Mouse (Mus musculus) forebrain, embryonic 11.5 days (tissue): ENCODE measurements around the gene Cmtm7. TPM values are rescaled to one million over a fixed set of nuclear protein-coding genes. Genes with fewer than 3 reads are reported as not detected.

Source experiments
- ATAC-seq: fragments of 200-750 bp; cut with Nextera tagmentation; replicated peaks from 2 replicates; pipeline ENCODE4 v1.8.0; 2017; ENCODE audit warnings: moderate TSS enrichment; ENCODE audit not compliant: low FRiP score
- DNase-seq: peaks from one replicate; pipeline ENCODE4 v3.0.0-alpha.2; 2017; ENCODE audit warnings: low spot score
- H3K27ac ChIP-seq: fragments of 300-500 bp; sonication (generic); 2 replicates; pipeline ENCODE4 v1.5.1; 2014; ENCODE audit warnings: low read depth, low read length
- H3K27me3 ChIP-seq: fragments of 300-500 bp; sonication (generic); 2 replicates; pipeline ENCODE4 v1.6.1; 2014; ENCODE audit warnings: mild to moderate bottlenecking, low read length, mixed read lengths; ENCODE audit not compliant: control insufficient read depth, insufficient read depth
- H3K36me3 ChIP-seq: fragments of 300-500 bp; sonication (generic); 2 replicates; pipeline ENCODE4 v1.6.1; 2014; ENCODE audit warnings: mild to moderate bottlenecking, low read length, moderate library complexity, mixed read lengths; ENCODE audit not compliant: control insufficient read depth, insufficient read depth
- H3K4me1 ChIP-seq: fragments of 300-500 bp; sonication (generic); replicated peaks from 2 replicates; pipeline ENCODE4 v1.6.1; 2014; ENCODE audit warnings: low read length, mixed read lengths; ENCODE audit not compliant: control insufficient read depth, insufficient read depth
- H3K4me2 ChIP-seq: fragments of 300-500 bp; sonication (generic); 2 replicates; pipeline ENCODE4 v1.6.1; 2014; ENCODE audit warnings: low read depth, mild to moderate bottlenecking, low read length, moderate library complexity, mixed read lengths; ENCODE audit not compliant: severe bottlenecking
- H3K4me3 ChIP-seq: fragments of 300-500 bp; sonication (generic); 2 replicates; pipeline ENCODE4 v1.5.1; 2014; ENCODE audit warnings: low read depth, low read length
- H3K9ac ChIP-seq: fragments of 300-500 bp; sonication (generic); 2 replicates; pipeline ENCODE4 v1.6.1; 2014; ENCODE audit warnings: low read length
- H3K9me3 ChIP-seq: fragments of 300-500 bp; sonication (generic); 2 replicates; pipeline ENCODE4 v1.6.1; 2016; ENCODE audit warnings: low read length, mixed read lengths; ENCODE audit not compliant: control insufficient read depth
- WGBS: fragments of 180-500 bp; shearing (Covaris S2); extraction: QIAGEN DNeasy Blood & Tissue Kit; methylation state at CpG from one replicate; pipeline ENCODE4 v1.1.7; 2014; 5-methylcytosine and 5-hydroxymethylcytosine counted together
- polyA plus RNA-seq: library from polyadenylated mRNA; unstranded; fragments of >200 nt; fragmentation: Nextera tagmentation; extraction: Ambion mirVana; gene quantifications from 2 replicates; pipeline ENCODE4 v1.2.1, GENCODE M21; 2014

Cmtm7 gene
- polyA plus RNA-seq, 1 experiment from 2014 or later, result 50.6 TPM

DNA sequence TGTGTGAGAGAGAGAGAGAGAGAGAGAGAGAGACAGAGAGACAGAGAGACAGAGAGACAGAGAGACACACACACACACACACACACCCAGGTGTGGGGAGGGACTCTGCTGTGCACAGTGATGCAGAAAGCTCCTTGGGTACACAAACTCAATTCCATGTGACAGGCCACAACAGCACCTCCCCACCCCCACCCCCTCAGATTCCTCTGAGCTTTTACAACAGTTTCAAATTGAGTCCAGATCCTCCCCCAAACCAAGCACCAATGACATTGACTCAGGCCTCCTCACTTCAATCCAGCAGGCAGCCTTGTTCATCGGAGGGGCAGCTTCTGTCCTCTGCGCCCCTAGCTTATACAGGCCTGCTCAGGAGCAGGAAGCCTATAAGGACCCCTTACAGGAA lies 14.1 kb downstream of the Cmtm7 start:
- ATAC-seq (no peak), DNase-seq (no peak)
- 70% methylated on average over 2 of the region's 2 CpGs for WGBS
- H3K9ac ChIP-seq, result no peak overlapping the region
- no peak overlapping the region for H3K4me3 ChIP-seq
- no peaks in the 10 kb centered on the region; the same call in 1 of the 2 replicates for H3K4me1 ChIP-seq
- no peaks in the 10 kb centered on the region for H3K27me3 ChIP-seq
- H3K27ac ChIP-seq, result no peak overlapping the region
- no peaks in the 10 kb centered on the region; the same call in 1 of the 2 replicates for H3K36me3 ChIP-seq
- no peak overlapping the region for H3K4me2 ChIP-seq
- no peaks in the 10 kb centered on the region; the same call in 1 of the 2 replicates for H3K9me3 ChIP-seq

GRCm38 (mm10) chr9:114767030-114767429 lies 14.6 kb downstream of the Cmtm7 start:
- ATAC-seq, result no peak
- no peak overlapping the region for H3K4me3 ChIP-seq

DNA sequence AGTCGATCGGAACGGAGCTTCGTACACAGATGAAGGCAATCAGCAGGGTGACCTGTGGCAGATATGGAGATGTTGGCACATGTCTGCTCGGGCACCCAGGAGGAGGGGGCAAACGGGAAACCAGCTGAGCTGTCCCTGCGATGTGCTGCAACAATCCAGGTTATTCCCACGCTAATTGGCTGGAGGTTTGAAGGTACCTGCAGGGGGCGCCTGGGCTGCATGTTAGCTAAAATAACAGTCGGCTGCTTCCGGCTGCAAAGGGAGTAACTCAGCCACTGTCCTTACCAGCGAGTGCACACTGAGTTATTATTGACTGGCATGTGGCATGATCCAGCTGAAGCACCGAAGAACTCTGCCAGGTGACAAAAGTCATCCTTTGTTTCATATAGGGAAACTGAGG lies 18.3 kb downstream of the Cmtm7 start:
- no peak overlapping the region for H3K27ac ChIP-seq
- no peak overlapping the region for H3K4me2 ChIP-seq
- peak; percentile 71 for DNase-seq
- ATAC-seq, result no peak
- H3K4me1 ChIP-seq, result no peaks in the 10 kb centered on the region; the same call in 1 of the 2 replicates
- H3K27me3 ChIP-seq, result no peaks in the 10 kb centered on the region
- no peaks in the 10 kb centered on the region for H3K36me3 ChIP-seq
- H3K9me3 ChIP-seq, result no peaks in the 10 kb centered on the region; the same call in 1 of the 2 replicates
- H3K9ac ChIP-seq, result no peak overlapping the region
- WGBS, result 68% methylated on average over 13 of the region's 13 CpGs
- no peak overlapping the region for H3K4me3 ChIP-seq

More at GRCm38 (mm10) chr9:114767030-114767429, 14.6 kb downstream of the Cmtm7 start:
- Histone ChIP-seq H3K4me2 (no peak overlapping the region), H3K27me3 (no peaks in the 10 kb centered on the region), H3K27ac (no peak overlapping the region), H3K4me1 (no peaks in the 10 kb centered on the region; the same call in 1 of the 2 replicates), H3K9me3 (no peaks in the 10 kb centered on the region; the same call in 1 of the 2 replicates), H3K36me3 (no peaks in the 10 kb centered on the region; the same call in 1 of the 2 replicates), H3K9ac (no peak overlapping the region)
- DNase-seq, result no peak
- 75% methylated on average over 13 of the region's 13 CpGs for WGBS

- Histone ChIP-seq H3K27ac (no peak overlapping the region), H3K4me2 (no peak overlapping the region), H3K9ac (no peak overlapping the region), H3K4me3 (no peak overlapping the region), H3K4me1 (no peaks in the 10 kb centered on the region), H3K36me3 (no peaks in the 10 kb centered on the region), H3K9me3 (no peaks in the 10 kb centered on the region; the same call in 1 of the 2 replicates), H3K27me3 (no peaks in the 10 kb centered on the region)
- DNase-seq, result no peak
- WGBS, result 81% methylated on average over 11 of the region's 11 CpGs
- no peak for ATAC-seq
Measured at GRCm38 (mm10) chr9:114761848-114762247, 19.8 kb downstream of the Cmtm7 start.

- H3K36me3 ChIP-seq, result no peaks in the 10 kb centered on the region
- no peaks in the 10 kb centered on the region for H3K27me3 ChIP-seq
- no peak overlapping the region for H3K27ac ChIP-seq
- 87% methylated on average over 5 of the region's 5 CpGs for WGBS
- H3K4me1 ChIP-seq, result no peaks in the 10 kb centered on the region
- ATAC-seq (no peak), DNase-seq (no peak)
- H3K4me2 ChIP-seq, result no peak overlapping the region
- no peaks in the 10 kb centered on the region for H3K9me3 ChIP-seq
- H3K4me3 ChIP-seq, result no peak overlapping the region
- H3K9ac ChIP-seq, result no peak overlapping the region
Measured at GRCm38 (mm10) chr9:114760353-114760752, 21.3 kb downstream of the Cmtm7 start.

GRCm38 (mm10) chr9:114759886-114760285 lies 21.8 kb downstream of the Cmtm7 start:
- no peaks in the 10 kb centered on the region for H3K27me3 ChIP-seq
- DNase-seq (no peak), ATAC-seq (0 out of 2 replicates have a peak, but pooled peaks have one; percentile 36)
- H3K27ac ChIP-seq, result no peak overlapping the region
- H3K4me1 ChIP-seq, result no peaks in the 10 kb centered on the region
- no peaks in the 10 kb centered on the region for H3K36me3 ChIP-seq
- H3K9me3 ChIP-seq, result no peaks in the 10 kb centered on the region
- WGBS, result 78% methylated on average over 4 of the region's 4 CpGs
- no peak overlapping the region for H3K4me2 ChIP-seq
- no peak overlapping the region for H3K4me3 ChIP-seq
- H3K9ac ChIP-seq, result no peak overlapping the region

GRCm38 (mm10) chr9:114758801-114759200 lies 22.9 kb downstream of the Cmtm7 start:
- ATAC-seq (no peak), DNase-seq (no peak)
- 91% methylated on average over 5 of the region's 5 CpGs for WGBS
- Histone ChIP-seq H3K27ac (no peak overlapping the region), H3K27me3 (no peaks in the 10 kb centered on the region), H3K9ac (no peak overlapping the region), H3K4me2 (no peak overlapping the region), H3K9me3 (no peaks in the 10 kb centered on the region), H3K4me1 (no peaks in the 10 kb centered on the region), H3K4me3 (no peak overlapping the region), H3K36me3 (no peaks in the 10 kb centered on the region)

- Histone ChIP-seq H3K27me3 (no peaks in the 10 kb centered on the region), H3K4me3 (no peak overlapping the region), H3K4me1 (no peaks in the 10 kb centered on the region), H3K9ac (no peak overlapping the region), H3K36me3 (no peaks in the 10 kb centered on the region), H3K4me2 (no peak overlapping the region), H3K9me3 (no peaks in the 10 kb centered on the region), H3K27ac (no peak overlapping the region)
- no peak for ATAC-seq
- no peak for DNase-seq
- WGBS, result 80% methylated on average over 7 of the region's 7 CpGs
Measured at GRCm38 (mm10) chr9:114758272-114758671, 23.4 kb downstream of the Cmtm7 start.

- Histone ChIP-seq H3K27ac (peak overlapping the region; percentile 25; the same call in 1 of the 2 replicates), H3K4me2 (peak overlapping the region; percentile 85), H3K4me3 (peak overlapping the region; percentile 43), H3K36me3 (no peaks in the 10 kb centered on the region; the same call in 1 of the 2 replicates), H3K27me3 (no peaks in the 10 kb centered on the region), H3K9me3 (no peaks in the 10 kb centered on the region), H3K4me1 (no peaks in the 10 kb centered on the region), H3K9ac (peak overlapping the region; percentile 67)
- ATAC-seq (peak; percentile 90), DNase-seq (peak; percentile 93)
- 8% methylated on average over 36 of the region's 36 CpGs for WGBS
Measured at GRCm38 (mm10) chr9:114752863-114753484, 28.7 kb downstream of the Cmtm7 start.
